Mouse (Mus musculus) E14TG2a.4 (cell line): ENCODE results near the gene Mapk14.

Experiments used
- H3K27me3 ChIP-seq: 2 replicates; pipeline ENCODE4 v1.6.1; 2014; ENCODE audit warnings: low read length, control low read depth; ENCODE audit not compliant: insufficient read depth
- H3K36me3 ChIP-seq: 2 replicates; pipeline ENCODE4 v1.6.1; 2014; ENCODE audit warnings: low read length, control low read depth; ENCODE audit not compliant: insufficient read depth
- H3K4me1 ChIP-seq: replicated peaks from 2 replicates; pipeline ENCODE4 v1.6.1; 2014; ENCODE audit warnings: low read depth, low read length, control low read depth
- H3K4me3 ChIP-seq: replicated peaks from 2 replicates; pipeline ENCODE4 v1.5.1; 2014; ENCODE audit warnings: mild to moderate bottlenecking, low read length
- H3K9me3 ChIP-seq: 2 replicates; pipeline ENCODE4 v1.6.1; 2014; ENCODE audit warnings: low read length, control low read depth
- CTCF ChIP-seq: conservative IDR thresholded peaks from 2 replicates; pipeline ENCODE4 v1.5.1; 2014; ENCODE audit warnings: low read length
- NANOG ChIP-seq: IDR thresholded peaks from 2 replicates; pipeline ENCODE4 v1.6.1; 2014; ENCODE audit warnings: borderline replicate concordance, low read length, mixed read lengths
- POU5F1 ChIP-seq: IDR thresholded peaks from 2 replicates; pipeline ENCODE4 v1.6.1; 2014; ENCODE audit warnings: low read length, borderline replicate concordance

Gene Mapk14

DNA sequence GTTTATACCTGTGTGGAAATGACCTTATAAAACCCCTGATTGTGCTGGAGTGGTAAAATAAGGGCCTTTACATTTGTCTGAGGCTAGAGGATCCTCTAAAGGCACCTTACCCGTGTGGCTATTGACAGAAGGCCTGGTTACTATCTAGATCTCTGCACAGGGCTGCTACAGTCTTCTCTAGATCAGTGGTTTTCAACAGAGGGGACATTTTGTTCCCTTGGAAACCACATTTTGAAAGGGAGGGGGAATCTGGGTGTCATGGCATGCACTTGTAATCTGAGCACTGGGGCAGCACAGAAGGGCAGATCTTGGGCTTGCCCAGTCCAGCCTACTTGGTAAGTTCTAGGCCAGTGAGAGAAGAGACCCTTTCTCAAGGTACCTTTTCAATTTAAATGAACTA, 15.6 kb downstream of the Mapk14 start:
- H3K36me3 ChIP-seq, result peaks cover 15% of the 10 kb centered on the region
- H3K4me1 ChIP-seq, result peaks cover 45% of the 10 kb centered on the region
- no peak for TF ChIP-seq CTCF
- no peak for TF ChIP-seq POU5F1
- no peak for TF ChIP-seq NANOG
- H3K4me3 ChIP-seq, result no peak overlapping the region
- no peaks in the 10 kb centered on the region for H3K9me3 ChIP-seq
- no peaks in the 10 kb centered on the region for H3K27me3 ChIP-seq

DNA sequence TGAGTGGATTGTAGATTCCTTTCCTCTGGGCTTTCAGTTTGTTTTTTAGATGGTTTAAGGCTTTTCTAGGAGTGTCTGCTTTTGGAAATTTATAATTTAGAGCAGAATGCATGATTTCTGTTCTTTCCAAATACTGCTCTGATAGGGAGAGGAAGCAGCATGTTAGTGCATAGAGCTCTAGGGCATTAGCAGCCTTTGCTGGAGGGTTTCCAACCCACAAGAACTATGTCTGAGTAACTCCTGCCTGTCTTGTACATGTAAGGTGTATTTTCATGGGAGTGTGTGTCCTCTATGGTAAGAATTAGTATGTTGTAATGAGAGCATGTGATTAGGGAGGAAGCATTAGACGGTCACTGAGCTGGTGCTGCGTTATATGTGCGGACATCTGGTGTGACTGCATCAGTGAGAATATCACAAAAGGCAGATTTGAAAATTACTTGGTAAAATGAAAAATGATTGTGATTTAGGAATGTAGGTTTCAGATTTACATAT, 16.1 kb downstream of the Mapk14 start:
- no peak for TF ChIP-seq NANOG
- TF ChIP-seq POU5F1, result no peak
- TF ChIP-seq CTCF, result no peak
- Histone ChIP-seq H3K9me3 (no peaks in the 10 kb centered on the region), H3K27me3 (no peaks in the 10 kb centered on the region), H3K4me3 (no peak overlapping the region), H3K36me3 (peaks cover 15% of the 10 kb centered on the region), H3K4me1 (peaks cover 47% of the 10 kb centered on the region)

DNA sequence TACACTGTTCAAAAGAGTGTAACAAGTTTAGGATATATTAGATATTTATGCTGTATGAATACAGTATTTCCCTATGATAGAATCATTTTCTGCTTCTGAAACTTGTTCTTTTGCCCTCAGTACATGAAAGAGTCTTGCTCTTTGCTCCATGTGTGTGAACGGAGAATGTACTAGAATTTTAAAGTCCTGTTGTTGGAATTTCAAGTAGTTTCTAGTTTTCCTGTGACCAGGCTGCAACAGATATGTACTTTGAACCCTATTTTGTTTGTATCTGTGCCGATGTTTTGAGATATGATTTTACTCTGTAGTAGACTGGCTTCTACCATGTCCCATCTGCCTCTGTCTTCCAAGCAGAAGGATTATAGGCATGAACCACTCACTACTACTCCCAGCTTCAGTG, 16.7 kb downstream of the Mapk14 start:
- Histone ChIP-seq H3K4me1 (peaks cover 53% of the 10 kb centered on the region), H3K9me3 (no peaks in the 10 kb centered on the region), H3K36me3 (peaks cover 18% of the 10 kb centered on the region), H3K4me3 (no peak overlapping the region), H3K27me3 (no peaks in the 10 kb centered on the region)
- no peak for TF ChIP-seq CTCF
- no peak for TF ChIP-seq NANOG
- no peak for TF ChIP-seq POU5F1

DNA sequence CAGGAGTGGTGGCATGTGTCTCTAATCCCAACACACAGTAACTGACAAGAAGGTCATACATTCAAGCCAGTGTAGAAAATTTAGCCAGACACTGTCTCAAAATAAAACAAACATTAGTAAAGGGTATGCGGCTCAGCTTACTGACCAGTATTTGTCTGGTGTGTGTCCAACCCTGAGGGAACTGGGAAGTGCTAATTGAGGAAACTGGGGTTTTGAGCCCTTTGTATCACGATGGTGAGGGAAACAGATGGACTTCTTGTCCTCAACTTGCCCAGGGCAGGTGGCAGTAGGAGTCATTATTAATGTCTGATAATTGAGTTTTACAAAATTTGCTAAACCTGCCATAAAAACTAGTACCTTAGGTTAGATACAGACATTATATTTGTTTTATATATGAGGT, 17.9 kb downstream of the Mapk14 start:
- H3K4me1 ChIP-seq, result peaks cover 57% of the 10 kb centered on the region
- peaks cover 23% of the 10 kb centered on the region for H3K36me3 ChIP-seq
- H3K9me3 ChIP-seq, result no peaks in the 10 kb centered on the region
- no peak overlapping the region for H3K4me3 ChIP-seq
- TF ChIP-seq NANOG (no peak), CTCF (no peak), POU5F1 (no peak)
- no peaks in the 10 kb centered on the region for H3K27me3 ChIP-seq

DNA sequence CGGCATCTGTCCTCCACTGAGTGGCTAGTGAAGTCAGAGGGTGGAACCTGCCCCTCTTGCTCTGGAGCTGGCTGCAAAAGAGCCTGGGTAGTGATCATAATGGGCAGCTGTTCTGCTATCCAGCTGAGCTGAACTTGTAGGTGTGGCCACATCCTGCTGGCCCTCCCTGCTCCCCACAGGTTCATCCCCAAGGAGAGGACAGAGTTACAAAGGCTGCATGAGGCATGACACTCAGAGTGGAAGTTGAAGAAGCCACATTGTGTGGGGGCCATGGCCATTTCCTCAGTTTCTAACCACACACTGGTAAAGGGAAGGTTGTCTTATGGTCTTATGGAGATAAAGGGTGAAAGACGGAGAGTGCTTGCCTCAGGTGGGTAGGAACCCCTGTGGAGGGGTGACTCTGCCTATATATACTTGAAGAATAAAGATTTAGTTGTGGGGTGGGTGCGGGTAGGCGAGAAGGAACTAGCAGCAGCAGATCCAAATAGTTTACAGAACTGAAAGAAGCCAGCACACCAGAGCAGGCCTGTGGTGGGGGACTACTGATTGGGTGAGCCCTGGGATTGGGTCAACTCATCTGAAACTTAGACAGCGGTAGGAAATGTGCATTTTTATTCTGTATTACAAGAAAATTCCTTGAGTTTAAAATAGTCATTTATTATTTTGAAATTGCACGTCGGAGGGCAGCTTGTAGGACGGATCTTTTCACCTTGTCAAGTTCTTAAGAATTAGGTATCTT, 18.6 kb downstream of the Mapk14 start:
- no peaks in the 10 kb centered on the region for H3K9me3 ChIP-seq
- peaks cover 30% of the 10 kb centered on the region for H3K36me3 ChIP-seq
- no peak overlapping the region for H3K4me3 ChIP-seq
- H3K4me1 ChIP-seq, result peaks cover 57% of the 10 kb centered on the region
- no peaks in the 10 kb centered on the region for H3K27me3 ChIP-seq
- TF ChIP-seq NANOG (no peak), POU5F1 (no peak), CTCF (no peak)

DNA sequence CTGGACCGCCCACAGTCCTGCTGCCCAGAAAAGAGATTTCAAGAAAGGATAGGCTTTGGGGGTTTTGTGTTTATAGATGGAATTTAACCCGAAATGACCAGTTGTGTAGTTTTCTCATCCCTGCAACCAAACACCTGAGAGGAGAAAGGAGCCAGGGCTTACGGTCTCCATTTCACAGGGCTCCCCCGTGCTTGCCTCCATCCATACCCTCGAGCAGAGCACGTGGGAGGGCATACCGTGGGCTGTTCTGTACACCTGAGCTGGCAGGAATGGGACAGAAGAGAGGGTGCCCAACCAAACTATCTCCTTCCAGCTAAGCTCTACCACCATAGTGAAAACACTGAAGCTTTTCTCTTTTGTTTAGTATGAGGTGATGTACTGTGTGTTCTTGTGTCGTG, 19.2 kb downstream of the Mapk14 start:
- Histone ChIP-seq H3K4me1 (peaks cover 60% of the 10 kb centered on the region), H3K4me3 (no peak overlapping the region), H3K36me3 (peaks cover 32% of the 10 kb centered on the region), H3K9me3 (no peaks in the 10 kb centered on the region), H3K27me3 (no peaks in the 10 kb centered on the region)
- TF ChIP-seq NANOG, result no peak
- no peak for TF ChIP-seq CTCF
- no peak for TF ChIP-seq POU5F1

DNA sequence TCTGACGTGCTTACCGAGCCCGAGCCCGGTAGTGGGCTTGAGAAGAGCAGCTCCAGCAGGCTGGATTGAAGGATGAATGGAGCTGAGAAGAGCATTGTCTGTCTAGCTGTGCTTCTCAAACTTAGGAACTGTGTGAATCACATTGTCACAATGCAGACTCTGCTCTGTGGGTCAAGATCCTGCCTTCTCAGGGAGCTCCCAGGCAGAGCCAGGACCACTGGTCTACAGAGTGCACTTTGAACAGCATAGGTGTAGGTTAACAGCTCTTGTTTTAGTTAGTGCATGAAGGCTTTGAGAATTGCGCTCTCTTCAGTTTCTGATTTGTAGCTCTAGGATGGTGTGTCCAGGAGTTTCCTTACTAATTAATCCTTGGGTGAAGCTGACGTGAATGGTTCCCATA, 20.1 kb downstream of the Mapk14 start:
- no peak overlapping the region for H3K4me3 ChIP-seq
- no peaks in the 10 kb centered on the region for H3K9me3 ChIP-seq
- peaks cover 55% of the 10 kb centered on the region for H3K4me1 ChIP-seq
- TF ChIP-seq POU5F1, result no peak
- TF ChIP-seq NANOG, result no peak
- TF ChIP-seq CTCF, result no peak
- no peaks in the 10 kb centered on the region for H3K27me3 ChIP-seq
- peaks cover 33% of the 10 kb centered on the region for H3K36me3 ChIP-seq

DNA sequence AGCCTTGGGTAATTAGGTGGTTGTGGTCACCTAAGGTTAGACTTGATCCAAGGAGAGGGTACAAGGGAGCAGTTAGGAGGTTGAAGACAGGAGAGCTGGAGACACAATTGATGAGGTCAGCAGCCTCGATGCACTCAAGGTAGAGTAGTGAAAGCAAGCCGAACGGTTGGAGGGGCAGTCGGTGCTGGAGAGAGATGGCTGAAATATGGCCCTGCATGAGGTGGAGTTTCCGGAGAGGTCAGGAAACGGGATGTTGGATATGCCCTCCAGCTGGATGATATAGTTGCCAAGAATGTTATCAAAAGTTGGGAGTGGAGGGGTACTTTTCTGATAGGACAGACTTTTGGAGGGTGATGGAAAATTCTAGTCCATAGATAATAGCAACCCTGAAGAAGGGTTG, 21.2 kb downstream of the Mapk14 start:
- peaks cover 43% of the 10 kb centered on the region for H3K36me3 ChIP-seq
- H3K27me3 ChIP-seq, result no peaks in the 10 kb centered on the region
- TF ChIP-seq POU5F1 (no peak), CTCF (no peak), NANOG (no peak)
- no peaks in the 10 kb centered on the region for H3K9me3 ChIP-seq
- no peak overlapping the region for H3K4me3 ChIP-seq
- H3K4me1 ChIP-seq, result peaks cover 52% of the 10 kb centered on the region

DNA sequence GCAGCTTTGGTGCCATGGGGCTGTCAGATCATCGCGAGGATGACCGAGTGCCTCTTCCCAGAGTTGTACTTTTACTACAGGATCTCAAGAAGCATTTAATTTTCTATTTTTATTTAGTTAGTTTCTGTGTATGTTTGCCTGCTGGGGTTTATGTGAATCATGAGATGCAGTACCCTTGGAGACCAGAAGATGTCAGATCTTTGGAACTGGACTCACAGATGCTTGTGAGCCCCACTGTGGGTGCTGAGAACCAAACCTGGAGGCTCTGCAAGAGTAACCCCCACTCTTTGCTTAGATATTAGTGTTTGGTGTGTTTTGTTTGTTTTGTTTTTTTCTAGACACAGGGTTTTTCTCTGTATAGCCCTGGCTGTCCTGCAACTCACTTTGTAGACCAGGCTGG, 22.9 kb downstream of the Mapk14 start:
- peaks cover 46% of the 10 kb centered on the region for H3K4me1 ChIP-seq
- no peaks in the 10 kb centered on the region for H3K27me3 ChIP-seq
- H3K4me3 ChIP-seq, result no peak overlapping the region
- TF ChIP-seq CTCF, result peak; percentile 39
- TF ChIP-seq NANOG, result no peak
- peaks cover 58% of the 10 kb centered on the region for H3K36me3 ChIP-seq
- H3K9me3 ChIP-seq, result no peaks in the 10 kb centered on the region
